Mouse (Mus musculus): Measurements from ENCODE around the gene Adam8. TPM values are rescaled to one million over a fixed set of nuclear protein-coding genes. Genes with fewer than 3 reads are reported as not detected.

The Adam8 gene
- total RNA-seq (2021) (1 to 10 TPM; 1.9 to 3.3 TPM), polyA plus RNA-seq (2012; rRNA removed) (3.4 and 3.5 TPM in 2 replicates)
- long read RNA-seq = 0 reads

DNA sequence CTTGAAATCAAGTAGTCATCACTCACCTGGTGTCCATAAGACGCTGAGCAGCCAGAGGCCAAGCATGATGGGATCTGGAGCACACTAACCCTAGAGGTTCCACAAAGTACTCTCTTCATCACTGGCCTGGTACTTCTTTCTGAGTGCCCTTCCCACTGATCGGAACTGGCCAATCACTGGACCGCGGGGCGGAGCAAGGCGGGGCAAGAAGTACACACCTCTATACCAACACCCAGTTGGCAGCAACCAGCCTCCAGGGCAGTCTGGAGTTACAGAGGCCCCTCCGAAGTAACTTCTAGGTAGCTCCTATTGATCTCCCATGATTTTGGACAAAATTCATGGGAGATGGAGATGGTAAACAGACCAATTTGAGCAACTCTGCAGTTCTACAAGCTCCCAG is at the start of gene Adam8:
Adam8 (minus strand) TSS at position 157 of the 400 bp plus-strand sequence.
- DNase-seq = peak; percentile 50

DNA sequence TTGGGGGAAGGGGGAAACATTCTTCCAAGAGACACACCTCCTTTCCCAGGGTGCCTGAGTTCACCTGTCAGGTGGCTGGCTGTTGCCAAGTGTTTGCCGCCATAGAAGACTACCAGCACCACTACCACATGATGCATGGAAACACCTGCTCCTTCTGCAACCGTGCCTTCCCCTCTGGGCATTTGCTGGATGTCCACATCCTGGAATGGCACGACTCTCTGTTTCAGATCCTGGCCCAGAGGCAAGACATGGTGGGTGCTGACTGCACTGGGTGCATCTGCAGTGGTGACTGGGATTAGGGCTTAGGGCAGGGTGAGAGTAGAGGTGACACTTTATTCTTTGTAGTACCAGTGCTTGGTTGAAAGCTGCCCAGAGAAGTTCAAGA is 44.8 kb upstream of the Adam8 start:
- no peak for DNase-seq

DNA sequence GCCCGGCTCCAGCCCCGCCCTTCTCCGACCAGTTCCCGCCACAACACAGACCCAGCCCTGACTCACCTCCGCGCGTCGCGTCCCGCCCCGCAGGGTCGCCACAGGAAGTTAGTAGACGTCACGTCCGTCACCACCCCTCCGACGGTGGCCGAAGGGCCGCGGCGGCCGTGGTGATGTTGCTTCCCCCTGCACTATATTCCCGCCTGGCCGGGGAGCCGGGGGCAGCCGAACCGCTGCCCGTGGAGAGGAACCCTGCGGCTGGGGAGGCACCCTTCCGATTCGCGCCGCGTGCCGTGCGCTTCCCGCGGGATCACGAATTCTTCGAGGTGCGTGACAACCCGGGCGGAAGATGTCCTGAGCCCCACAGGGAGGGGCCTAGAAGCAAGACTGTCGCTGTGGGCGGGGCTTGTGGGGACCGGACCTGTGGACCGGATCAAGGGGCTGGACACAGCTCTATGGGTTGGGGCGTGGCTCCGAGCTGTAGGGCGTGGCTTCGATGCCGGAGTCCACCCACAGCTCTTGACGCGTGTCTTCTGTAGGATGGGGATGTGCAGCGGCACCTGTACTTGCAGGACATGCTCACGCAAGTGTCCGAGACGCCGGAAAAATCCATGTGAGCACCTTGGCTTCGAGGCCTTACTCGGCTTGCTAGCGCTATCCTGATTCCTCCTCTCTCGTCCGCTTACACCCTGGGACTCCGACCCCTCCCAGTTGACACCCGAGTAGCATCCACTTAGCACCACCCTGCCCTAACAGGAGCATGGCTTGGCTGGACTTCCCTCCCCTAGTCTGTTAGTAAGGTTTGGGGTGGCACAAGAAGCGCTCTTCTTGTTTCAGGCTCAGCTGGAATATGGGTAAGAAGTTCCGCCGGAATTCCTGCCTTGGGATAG is 44.2 kb upstream of the Adam8 start, which contains the start of the genes Zfp511 and Tubgcp2:
Zfp511 (plus strand) TSS at position 111 of the 890 bp plus-strand sequence.
Tubgcp2 (minus strand) TSS at position 389 of the 890 bp plus-strand sequence.
- peak; percentile 97 for DNase-seq

DNA sequence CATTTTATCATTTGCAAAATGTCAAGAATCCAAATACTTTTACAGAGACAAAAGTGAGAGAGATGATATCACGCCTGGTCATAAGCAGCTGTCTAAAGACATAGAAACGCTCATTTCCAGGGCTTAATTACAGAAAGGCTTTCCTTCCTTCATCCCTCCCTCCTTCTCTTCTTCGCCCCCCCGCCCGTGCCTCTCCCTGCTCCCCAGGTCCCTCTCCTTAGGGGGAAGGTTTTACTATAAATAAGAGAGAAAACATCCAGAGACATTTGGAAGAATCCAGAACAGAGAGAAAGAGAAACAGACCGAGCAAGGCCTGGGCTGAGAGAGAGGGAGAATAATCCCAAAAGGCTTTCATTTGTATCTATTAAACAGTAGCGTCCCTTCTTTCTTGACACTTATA is 43.1 kb upstream of the Adam8 start:
- DNase-seq = no peak

DNA sequence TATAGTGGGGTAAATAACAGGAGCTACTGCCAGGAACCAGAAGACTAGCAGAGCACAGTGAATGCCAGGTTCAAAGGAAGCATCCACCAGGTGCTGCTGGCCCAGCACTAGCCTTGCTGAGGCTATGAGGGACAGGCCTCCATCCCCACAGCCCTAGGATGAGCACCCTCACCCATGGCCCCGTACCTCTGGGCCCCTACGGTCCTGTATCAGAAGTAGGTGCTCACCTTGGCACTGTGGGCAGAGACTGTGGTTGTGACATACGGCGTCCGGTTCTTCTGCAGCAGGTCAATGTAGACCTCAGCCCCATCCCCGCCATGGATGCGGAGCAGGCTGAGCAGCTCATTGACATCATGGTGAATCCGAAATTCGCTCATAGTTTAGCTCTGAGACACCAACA is 41.0 kb upstream of the Adam8 start:
- DNase-seq = no peak

DNA sequence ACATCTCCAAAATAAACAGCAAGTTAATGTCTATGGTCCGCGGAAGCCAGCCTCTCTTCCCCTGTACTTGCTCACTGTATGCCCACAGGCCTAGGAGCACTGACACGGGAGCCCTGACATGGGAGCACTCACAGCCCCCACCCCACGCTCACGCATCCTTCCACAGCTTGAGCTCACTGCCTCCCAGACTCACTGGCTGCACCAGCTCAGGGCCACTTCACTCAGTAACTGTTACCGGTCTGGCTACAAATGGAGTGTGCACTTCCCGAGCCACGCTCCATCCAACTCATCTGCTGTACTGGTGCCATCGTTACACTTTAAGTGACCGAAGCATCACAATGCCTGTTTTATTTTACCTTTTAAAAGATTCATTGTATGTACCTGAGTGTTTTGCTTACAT is 40.0 kb upstream of the Adam8 start:
- no peak for DNase-seq

DNA sequence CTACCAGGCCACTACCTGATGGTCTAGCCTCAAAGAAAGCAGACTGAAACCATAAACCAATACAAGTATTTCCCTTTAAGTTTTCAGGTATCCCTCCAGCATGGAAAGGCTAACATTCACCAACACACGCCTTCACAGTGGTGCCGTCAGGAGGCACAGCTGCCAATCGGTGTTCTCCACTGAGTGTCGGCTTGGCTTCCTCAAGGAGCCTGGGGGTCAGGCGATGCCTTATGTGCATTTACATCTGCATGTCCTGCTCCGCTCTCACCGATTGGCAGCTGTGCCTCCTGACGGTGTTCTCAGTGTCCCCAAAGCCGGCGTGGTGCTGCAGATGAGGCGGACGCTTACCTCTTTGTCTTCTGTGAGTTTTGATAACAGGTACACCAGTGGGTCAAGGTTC is 39.4 kb upstream of the Adam8 start:
- no peak for DNase-seq

DNA sequence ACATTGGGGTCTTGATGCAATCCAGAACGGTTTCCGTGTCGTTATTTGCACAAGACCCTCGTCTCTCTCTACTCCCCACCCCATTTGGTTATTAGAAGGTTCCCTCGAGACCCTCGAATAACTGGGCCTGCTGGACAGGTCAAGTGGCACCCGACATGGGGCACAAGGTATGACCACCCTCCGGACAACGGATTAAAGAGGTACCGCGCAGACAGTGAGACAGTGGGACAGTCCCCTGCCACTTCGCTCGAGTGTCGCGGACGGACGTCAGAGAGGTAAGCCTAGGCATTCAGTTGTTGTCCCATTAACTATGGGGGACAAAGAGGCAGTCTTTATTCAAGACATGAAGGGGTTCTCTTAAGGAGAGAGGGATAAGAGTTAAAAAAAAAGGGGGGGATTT is 19.0 kb upstream of the Adam8 start:
- DNase-seq = no peak

DNA sequence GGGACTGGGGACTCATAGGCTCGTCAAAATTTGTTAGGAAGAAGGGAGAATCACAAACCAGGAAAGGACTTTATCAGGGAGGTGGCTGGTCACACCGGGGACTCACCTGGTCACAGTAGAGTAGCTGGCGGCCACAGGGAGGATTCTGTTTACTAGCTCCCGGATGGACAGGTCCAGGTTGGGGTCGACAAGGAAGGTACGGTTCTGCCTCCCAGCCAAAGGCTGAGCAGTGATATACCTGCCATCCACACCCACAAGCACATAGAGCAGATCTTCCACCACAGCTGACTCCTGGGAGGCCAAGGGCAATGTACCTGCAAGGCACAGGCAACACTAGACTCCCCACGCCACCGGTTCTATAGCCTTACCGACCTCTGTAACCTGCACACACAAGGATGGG is 15.4 kb upstream of the Adam8 start:
- no peak for DNase-seq

DNA sequence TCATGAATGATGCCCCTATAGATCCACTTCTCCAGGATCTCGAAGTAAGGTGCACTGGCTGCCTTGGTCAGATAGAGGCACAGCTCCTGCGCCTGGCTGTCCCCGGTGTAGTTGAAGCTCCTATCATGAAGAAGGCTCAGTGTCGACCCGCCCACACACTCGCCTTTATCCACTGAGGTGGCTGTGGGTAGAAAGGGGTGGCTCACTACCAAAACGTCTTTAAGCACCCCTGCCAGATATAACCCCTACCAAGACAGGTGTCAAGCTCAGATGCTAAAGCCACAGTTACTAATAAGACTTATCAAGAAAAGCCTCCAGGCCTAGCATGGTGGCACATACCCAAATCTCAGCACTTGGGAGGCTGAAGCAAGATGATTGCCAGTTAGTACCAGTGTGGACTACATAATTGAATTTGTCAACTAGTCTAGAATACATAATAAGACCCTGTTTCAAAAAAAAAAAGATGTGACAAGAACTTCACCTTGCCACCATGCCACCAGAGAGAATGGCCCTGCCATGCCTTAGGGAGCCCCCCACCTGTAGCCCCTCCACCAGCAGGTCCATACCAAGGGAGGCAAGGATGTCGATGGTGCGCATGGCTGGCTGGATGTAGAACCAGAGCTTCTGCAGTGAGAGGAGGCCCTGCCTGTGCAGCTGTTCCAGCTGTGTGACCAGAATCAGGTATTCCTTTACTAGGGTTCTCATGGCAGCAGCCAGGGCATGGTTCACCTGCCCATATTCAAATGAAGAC is 14.7 kb upstream of the Adam8 start:
- DNase-seq = no peak

DNA sequence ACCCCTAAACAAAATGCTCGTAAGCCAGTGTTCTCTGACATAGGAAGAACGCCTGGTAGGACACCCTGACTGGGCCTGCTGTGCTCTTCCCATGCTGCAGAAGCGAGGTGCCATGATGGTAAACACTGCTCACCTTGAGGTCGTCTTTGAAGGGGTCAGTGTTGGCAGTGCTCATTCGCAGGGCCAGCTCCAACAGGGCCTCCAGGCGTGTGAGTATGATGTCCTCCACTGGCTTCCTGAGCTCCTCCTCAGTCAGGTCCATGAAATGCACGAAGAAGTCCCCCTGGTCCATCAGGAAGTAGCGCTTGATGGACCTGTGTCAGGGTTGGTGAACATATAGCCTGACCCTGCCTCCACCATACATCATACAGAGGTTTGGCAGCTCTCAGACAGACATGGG is 12.3 kb upstream of the Adam8 start:
- no peak for DNase-seq

DNA sequence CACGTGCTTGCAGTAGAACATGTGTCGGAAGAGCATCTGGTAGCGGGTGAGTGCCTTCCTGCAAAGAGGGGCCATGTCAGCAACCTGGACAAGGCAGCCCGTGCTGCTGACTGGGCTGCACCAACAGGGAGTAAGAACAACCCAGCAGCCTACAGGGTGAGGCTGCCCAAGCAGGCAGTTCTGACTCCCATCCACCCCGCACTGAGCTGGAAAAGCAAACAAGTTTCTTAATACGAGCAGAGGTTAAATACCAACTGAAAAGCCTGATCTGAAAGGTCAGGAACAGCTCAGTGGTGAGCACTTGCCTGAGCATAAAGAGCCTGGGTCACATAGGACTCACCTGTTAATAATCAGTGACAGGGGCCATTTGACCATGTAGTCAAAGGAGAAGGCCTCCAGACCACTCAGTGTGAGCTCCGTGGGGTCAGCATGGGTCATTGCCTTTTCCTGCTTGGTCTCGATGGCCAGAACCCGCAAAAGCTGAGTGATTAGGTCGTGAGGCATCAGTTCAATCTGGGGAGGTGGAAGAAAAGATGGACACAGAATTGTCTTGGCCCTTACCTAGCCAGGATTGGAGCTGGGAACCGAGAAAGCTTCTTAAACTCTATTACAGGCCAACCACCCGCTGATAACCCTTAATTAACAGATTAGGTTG is 8.9 kb upstream of the Adam8 start:
- no peak for DNase-seq

DNA sequence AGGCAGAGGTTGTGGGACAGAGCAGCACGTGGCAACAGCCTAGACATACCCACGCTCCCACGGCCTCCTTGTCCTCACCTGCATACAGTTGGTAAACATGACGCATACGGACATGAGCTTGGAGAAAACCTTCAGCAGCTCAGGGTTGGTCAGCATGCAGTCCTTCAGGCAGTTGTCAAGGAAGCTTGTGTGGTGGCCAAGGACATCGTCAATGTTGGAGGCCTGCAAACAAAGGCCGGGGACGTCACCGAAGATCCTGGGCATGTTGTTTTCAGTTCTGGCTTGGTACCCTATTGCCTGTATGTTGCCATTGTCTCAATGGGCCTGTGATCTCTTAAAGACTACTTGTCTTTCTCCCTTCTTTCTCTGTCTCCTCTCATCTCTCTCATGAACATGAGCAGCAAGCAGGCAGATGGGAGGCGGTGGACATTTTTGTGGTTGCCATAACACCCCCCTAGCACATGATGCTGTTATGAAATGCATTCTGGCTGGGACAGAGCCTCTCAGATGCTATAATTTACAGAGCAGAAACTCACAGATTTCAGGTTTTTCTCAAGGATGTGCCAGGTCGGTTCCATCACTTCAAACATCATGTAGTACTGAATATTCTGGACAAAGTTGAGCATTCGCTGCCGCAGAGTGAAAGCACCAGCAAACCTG is 6.5 kb upstream of the Adam8 start:
- no peak for DNase-seq

DNA sequence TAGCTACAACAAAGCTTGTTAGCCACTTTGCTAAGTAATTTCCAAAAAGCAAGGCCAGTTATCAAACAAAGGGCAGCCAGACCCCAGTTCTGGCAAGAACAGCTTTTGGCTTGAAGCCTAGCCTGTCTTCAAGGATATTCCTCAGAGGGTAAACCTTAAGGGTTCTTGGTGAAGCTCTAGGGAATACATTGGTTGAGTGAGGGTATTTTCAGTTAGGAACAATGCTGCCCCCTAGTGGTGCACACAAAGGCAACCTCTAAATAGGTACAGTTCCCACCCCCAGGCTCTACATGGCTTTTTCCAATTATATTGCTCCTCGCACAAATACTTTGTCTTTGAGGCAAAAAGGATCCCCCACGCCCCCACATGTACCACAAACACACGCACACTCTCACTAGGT is 2.3 kb upstream of the Adam8 start:
- DNase-seq = peak; percentile 63

DNA sequence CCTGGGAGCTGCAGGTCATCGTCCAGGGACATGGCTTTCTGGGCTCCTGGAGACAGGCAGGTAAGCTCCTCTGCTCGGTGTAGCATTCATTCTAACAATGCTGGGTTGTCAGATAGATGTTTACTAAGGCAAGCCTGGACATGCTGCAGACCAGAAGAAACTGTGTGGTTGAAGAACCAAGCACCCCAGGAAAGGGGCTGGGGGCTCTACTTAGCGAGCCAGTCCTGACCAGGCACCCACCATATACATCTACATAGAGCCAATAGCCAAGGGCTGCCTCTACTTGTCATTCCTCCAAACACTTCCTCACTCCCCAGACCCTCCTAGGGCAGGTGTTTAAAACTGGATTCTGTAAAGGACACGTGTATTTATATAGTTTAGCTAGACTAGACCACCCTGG is 1.8 kb upstream of the Adam8 start:
- no peak for DNase-seq

DNA sequence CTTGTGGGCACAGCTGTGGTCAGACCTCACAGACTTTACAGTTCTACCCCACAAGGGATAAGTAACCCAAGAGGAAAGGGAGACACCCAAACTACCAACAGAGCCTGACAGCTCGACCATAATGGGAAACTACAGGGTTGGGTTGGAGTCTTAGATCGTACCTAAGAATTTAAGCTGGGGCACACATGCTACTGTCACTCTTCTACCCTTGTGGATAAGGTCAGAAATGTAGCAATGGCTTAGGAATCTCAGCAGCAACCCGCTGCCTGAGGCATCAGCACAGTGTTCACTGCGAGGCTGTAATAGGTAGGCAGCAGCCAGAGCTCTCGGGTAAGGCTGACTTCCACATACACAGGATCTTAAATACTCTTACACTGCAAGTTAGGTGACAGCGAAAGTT is 1.2 kb upstream of the Adam8 start:
- no peak for DNase-seq

DNA sequence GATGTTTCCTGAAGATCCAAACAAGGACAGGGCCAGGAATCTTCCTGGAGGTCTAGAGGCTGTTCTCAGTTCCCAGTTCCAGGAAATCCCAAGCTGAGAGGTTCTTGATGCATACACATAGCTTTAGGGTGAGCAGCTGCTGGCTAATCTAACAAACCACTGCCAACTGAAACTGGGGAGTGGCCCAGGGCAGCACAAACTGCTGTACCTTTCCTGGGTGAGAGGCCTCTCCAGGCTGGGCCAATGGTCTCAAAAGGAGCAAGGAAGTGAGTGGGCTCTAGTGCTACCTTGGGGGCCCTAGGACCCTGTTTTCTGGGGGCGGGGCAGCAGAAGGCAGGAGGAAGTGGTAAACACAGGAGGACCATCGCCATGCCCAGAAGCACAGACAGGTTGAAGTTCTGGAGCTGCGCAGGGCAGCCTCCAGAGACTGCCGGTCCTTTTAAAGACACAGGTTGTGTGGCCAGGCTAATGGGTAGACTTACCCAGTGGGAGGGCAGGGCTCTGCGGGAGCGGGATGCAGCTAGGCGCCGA is 1.4 kb downstream of the Adam8 start:
- no peak for DNase-seq

DNA sequence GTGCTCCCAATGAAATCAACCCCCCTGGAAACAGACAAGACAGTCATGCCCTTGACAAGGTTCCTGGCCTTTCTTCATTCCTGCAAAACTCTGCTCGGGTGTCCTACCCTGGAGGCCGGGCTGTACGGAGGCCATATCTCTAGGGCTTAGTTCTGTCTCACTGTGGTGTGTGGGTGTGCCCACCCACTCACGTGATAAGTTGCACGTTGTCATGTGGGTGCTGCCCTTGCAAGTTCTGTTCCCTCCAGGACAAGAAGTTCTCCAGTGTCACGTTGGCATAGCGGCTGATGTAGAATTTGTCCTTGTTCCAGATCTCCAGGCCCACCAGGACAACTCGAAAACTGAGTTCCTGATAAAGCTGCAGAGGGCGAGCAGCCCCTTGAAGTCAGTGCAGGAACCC is 4.1 kb downstream of the Adam8 start:
- no peak for DNase-seq

DNA sequence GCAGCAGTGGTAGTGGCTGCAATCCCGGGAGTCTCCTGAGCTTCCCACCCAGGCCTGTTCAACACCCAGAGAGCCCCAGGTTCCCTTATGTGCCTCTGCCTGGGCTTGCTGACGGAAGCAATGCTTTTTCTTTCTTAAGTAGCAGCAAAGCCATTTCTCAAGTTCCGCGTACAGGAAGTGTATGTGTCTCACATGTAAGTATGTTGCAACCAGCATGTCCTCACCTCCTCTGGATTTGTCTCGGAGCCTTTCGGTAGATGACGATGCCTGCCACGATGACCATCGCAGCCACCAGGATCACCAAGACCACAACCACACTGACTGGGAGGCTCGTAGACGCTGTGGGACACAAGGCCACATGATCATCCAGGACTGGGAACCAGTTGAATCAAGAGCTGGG is 7.9 kb downstream of the Adam8 start:
- no peak for DNase-seq

DNA sequence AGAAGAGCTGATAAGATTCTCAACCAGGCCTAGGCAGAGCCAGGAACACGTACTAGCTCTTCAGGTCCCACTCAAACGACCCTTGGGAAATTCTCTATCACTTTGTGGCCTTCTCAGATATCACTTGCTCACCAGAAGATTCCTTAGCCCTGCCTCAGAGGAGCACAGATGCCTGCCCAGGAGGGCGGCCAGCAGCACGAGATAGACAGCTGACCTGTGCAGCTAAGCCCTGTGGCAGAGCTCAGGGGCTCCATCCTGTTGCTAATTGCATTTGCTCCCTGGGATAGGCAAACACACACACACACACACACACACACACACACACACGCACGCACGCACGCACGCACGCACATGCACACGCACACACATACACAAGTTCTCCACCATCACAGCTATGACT is 10.3 kb downstream of the Adam8 start:
- DNase-seq = no peak

DNA sequence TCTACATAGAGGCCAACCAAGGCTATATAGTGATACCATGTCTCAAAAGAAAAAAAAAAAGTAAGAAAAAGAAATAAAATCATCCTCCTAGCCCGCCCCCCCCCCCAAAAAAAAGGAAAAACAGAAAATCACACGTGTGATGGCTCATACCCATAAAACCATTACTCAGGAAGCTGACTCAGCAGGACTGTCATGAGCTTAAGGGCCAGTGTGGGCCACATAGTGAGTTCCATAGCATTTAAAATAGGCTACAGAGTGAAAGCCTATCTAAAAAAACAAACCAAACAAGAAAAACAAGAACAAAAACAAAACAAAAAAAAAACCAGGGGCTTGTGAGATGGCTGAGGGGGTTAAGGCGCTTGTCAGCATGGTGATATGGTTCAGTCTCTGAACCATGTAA is 11.6 kb downstream of the Adam8 start:
- DNase-seq = no peak

Measured in adrenal gland, adult 2 months (tissue).